Mouse (Mus musculus) spleen, adult 2 months (tissue): ENCODE measurements around the gene Rhoh. TPM values are rescaled to one million over a fixed set of nuclear protein-coding genes. Genes with fewer than 3 reads are reported as not detected.

Experiments used
- DNase-seq, 2 experiments: peaks; one replicate each; pipeline versions ENCODE4 v3.0.0 to v3.0.0-alpha.2; 2012 to 2021; ENCODE audit warnings: low spot score in 2 of 2, low read depth in 1 of 2
- H3K27ac ChIP-seq: fragments of 200-500 bp; 2 replicates; pipeline ENCODE4 v1.5.1; 2012; ENCODE audit warnings: low read length, inconsistent platforms; ENCODE audit not compliant: insufficient read depth
- H3K27me3 ChIP-seq: fragments of 200-500 bp; 2 replicates; pipeline ENCODE4 v1.6.1; 2012; ENCODE audit warnings: mild to moderate bottlenecking, moderate library complexity, low read length, inconsistent platforms; ENCODE audit not compliant: control insufficient read depth, insufficient read depth
- H3K36me3 ChIP-seq: fragments of 200-500 bp; 2 replicates; pipeline ENCODE4 v1.6.1; 2012; ENCODE audit warnings: mild to moderate bottlenecking, low read length, inconsistent platforms; ENCODE audit not compliant: control insufficient read depth, insufficient read depth
- H3K4me1 ChIP-seq: fragments of 200-500 bp; 2 replicates; pipeline ENCODE4 v1.6.1; 2011; ENCODE audit warnings: inconsistent platforms; ENCODE audit not compliant: control insufficient read depth, insufficient read depth, insufficient read length
- H3K4me3 ChIP-seq: fragments of 200-500 bp; 2 replicates; pipeline ENCODE4 v1.5.1; 2011; ENCODE audit warnings: mild to moderate bottlenecking, inconsistent platforms; ENCODE audit not compliant: insufficient read depth, insufficient read length; ENCODE audit errors: extremely low read depth
- CTCF ChIP-seq: fragments of 200-500 bp; IDR thresholded peaks from 2 replicates; pipeline ENCODE4 v1.5.1; 2011; ENCODE audit warnings: mild to moderate bottlenecking, inconsistent platforms; ENCODE audit not compliant: insufficient read depth, insufficient read length, insufficient replicate concordance; ENCODE audit errors: extremely low read depth
- POLR2A ChIP-seq: fragments of 200-500 bp; IDR thresholded peaks from 2 replicates; pipeline ENCODE4 v1.6.1; 2011; ENCODE audit warnings: low read depth, low read length, inconsistent platforms
- WGBS: fragments of 180-500 bp; shearing (Covaris S2); methylation state at CpG from one replicate; pipeline ENCODE4 v1.1.7; 2018; 5-methylcytosine and 5-hydroxymethylcytosine counted together
- polyA plus RNA-seq: library from polyadenylated mRNA; depleted of rRNA; stranded (reverse); fragments of >200 nt; gene quantifications from 2 replicates; pipeline ENCODE4 v1.2.3, GENCODE M21; 2012

Gene Rhoh
- polyA plus RNA-seq, 1 experiment: 28.0 TPM

DNA sequence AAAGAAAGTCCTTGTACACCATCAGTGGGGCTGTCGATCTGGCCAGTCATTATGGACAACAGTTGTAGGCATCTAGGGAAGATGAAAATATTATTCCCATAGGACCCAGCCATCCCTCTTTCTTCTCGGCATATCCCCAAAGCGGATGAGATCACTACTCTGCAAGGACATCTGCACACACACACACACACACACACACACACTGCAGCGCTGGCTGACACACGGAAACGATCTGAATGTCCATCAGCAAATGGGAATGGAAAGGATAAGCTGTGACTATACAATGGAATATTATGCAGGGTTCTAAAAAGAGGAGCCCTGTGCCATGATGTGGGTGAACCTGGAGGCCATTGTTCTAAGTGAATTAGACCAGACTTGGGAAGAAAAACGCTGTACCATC lies 13.4 kb upstream of the Rhoh start:
- 93% methylated on average over 7 of the region's 7 CpGs for WGBS
- DNase-seq: no peak
- TF ChIP-seq POLR2A (no peak), CTCF (no peak)

DNA sequence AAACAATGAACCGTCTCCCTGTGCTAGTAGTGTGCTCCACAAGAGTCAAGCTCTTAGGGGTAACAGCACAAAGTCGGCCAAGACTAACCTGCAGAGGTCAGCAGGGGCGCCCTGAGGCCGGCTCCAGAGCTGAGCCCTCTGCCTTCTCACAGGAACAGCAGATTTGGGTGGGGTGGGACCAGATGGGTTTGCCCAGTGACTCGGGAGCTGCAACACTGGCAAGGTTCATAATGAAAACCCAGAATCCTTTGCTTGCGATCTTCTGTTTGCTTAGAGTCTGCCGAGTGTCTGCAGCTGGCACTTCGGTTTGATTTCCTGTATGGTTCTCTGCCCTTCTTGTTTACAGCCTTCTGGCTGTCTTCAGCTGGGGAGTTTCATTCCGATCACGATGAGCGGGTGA lies 10.2 kb upstream of the Rhoh start:
- H3K27ac ChIP-seq: peak overlapping the region; percentile 90
- peak; percentile 16; the same call in 1 of the 2 replicates for TF ChIP-seq POLR2A
- peak; percentile 10; the same call in 1 of the 2 replicates for TF ChIP-seq CTCF
- no peaks in the 10 kb centered on the region for H3K27me3 ChIP-seq
- peaks cover 2% of the 10 kb centered on the region for H3K4me1 ChIP-seq
- no peaks in the 10 kb centered on the region for H3K36me3 ChIP-seq
- no peak overlapping the region for H3K4me3 ChIP-seq
- DNase-seq: peak in 1 of 2 experiments; percentile 63
- WGBS: 11% methylated on average over 11 of the region's 11 CpGs

More for the DNA sequence above, 13.4 kb upstream of the Rhoh start:
- no peaks in the 10 kb centered on the region for H3K36me3 ChIP-seq
- H3K27ac ChIP-seq: no peak overlapping the region
- H3K4me3 ChIP-seq: no peak overlapping the region
- no peaks in the 10 kb centered on the region; the same call in 1 of the 2 replicates for H3K4me1 ChIP-seq
- H3K27me3 ChIP-seq: no peaks in the 10 kb centered on the region

DNA sequence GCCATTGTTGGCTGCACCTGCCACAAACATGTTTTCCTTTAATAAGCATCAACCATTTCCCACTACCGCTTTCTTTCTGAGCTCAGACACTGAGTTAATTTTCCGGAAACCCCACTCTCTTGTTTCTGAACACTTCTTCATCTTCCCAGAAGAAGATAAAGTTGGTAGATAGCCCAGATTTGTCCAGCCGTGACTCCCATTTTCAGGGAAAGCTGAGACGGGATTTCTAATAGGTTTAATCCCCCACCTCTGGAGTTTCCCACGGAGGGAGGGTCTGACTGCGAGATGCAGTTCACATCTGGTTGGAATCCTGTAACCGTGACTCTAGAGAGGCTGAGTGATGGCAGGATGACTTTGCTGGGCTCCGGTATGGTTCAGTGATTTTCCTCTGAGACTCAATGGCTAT lies 6.2 kb upstream of the Rhoh start:
- peak in 1 of 2 experiments; percentile 32 for DNase-seq
- WGBS: 50% methylated on average over 8 of the region's 8 CpGs
- Histone ChIP-seq H3K27ac (peak overlapping the region; percentile 75), H3K4me3 (no peak overlapping the region), H3K27me3 (no peaks in the 10 kb centered on the region), H3K4me1 (peaks cover 22% of the 10 kb centered on the region), H3K36me3 (no peaks in the 10 kb centered on the region)
- TF ChIP-seq CTCF (no peak), POLR2A (no peak)

DNA sequence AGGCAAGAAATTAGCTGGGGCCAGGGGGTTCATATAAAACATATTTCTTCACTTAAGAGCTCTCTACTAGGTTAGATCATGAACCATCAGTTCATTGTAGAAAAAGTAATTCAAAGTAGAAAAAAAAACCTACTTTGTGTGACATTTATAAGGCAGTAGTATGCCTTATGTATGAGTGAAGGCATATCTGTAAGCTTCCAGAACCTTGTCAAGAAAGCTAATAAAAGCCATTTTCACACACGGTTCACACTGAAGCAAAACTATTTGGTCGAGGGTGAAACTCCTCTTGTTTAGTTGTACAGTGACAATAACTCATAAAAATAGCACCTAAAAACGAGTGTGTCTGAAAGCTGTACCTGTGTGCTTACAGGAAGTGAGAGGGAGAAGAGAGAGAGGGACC lies 5.4 kb upstream of the Rhoh start:
- H3K4me1 ChIP-seq: peaks cover 26% of the 10 kb centered on the region
- no peak overlapping the region for H3K4me3 ChIP-seq
- peak overlapping the region; percentile 75 for H3K27ac ChIP-seq
- WGBS: 33% methylated on average over 3 of the region's 3 CpGs
- no peak for DNase-seq
- no peak for TF ChIP-seq CTCF
- TF ChIP-seq POLR2A: no peak
- no peaks in the 10 kb centered on the region for H3K36me3 ChIP-seq
- no peaks in the 10 kb centered on the region for H3K27me3 ChIP-seq

DNA sequence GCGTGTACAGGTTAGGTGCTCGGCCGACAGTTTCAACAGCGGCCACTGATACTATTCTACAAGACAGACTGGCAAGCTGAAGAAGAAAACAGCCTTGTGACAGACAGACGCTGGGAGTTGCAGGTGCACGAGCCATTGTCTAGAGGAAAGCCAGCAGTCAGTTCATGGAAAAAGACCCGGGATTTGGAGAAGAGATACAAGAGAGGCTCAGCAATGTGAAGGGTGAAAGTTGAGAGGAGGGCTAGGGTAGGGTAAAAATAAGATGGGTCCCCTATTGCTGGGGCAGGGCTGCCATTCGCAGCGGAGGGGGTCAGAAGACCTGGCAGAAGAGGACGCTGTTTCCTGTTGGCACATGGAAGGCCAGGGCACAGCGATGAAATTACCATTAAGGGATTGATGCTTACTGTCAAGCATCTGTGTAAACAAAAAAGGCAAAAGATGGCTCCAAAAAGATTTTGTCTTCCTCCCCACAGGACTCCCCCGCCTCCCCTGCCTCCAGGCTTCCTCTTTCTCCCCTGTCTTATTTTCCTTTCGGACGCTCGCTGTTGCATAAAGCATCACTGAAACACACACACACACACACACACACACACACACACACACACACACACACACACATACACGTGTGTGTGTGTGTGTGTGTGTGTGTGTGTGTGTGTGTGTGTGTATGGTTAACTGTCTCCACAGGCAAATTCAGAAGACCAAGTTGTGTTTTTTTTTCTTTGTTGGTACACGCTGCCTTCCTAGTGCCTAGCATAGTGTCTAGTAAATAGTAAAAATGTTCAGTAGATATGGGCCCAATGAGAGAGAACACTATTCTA lies 4.2 kb upstream of the Rhoh start:
- 62% methylated on average over 17 of the region's 17 CpGs for WGBS
- Histone ChIP-seq H3K4me1 (peaks cover 33% of the 10 kb centered on the region), H3K4me3 (no peak overlapping the region), H3K27me3 (no peaks in the 10 kb centered on the region), H3K27ac (peak overlapping the region; percentile 53), H3K36me3 (no peaks in the 10 kb centered on the region)
- TF ChIP-seq POLR2A (no peak), CTCF (no peak)
- peak in 1 of 2 experiments; percentile 26 for DNase-seq

DNA sequence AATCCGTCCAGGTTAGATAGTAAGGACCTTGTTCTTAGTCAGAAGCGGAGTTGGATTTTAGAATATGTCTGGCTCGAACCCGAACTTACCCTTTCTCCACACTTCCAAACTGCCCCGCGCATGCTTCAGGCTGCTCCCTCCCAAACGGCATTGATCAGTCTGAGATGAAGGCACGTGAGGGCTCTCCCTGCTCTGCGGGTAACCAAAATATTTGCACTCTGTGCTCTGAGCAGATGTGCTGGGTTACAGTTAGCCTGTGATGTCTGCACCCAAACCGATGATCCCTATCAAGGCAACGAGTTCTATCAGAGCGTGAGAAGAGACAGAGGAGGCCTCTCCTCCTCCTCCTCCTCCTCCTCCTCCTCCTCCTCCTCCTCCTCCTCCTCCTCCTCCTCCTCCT lies 3.1 kb upstream of the Rhoh start:
- Histone ChIP-seq H3K36me3 (no peaks in the 10 kb centered on the region), H3K4me3 (no peak overlapping the region; the same call in 1 of the 2 replicates), H3K4me1 (peaks cover 37% of the 10 kb centered on the region), H3K27me3 (no peaks in the 10 kb centered on the region), H3K27ac (peak overlapping the region; percentile 81)
- DNase-seq: peak in 1 of 2 experiments; percentile 32
- no peak for TF ChIP-seq CTCF
- no peak for TF ChIP-seq POLR2A
- 34% methylated on average over 12 of the region's 12 CpGs for WGBS

DNA sequence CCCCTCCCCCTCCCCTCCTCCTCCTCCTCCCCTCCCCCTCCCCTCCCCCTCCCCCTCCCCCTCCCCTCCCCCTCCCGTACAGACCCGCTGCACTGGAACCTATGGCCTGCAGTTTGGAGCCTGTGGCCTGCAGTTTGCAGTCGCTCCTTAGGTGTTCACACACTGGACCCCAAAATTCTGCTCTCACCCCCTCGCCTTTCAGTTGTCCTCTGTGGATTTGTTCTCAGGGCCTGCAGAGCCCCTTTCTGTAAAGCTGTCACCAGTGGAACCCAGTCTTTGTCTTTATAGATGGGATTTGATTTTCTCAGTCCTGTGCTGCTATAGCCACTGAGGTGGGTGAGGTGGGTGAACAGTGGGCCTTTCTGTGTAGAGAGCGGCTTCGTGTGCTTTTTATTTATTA lies 2.7 kb upstream of the Rhoh start:
- WGBS: 74% methylated on average over 4 of the region's 6 CpGs
- TF ChIP-seq CTCF (no peak), POLR2A (no peak)
- Histone ChIP-seq H3K27me3 (no peaks in the 10 kb centered on the region), H3K27ac (peak overlapping the region; percentile 56; the same call in 1 of the 2 replicates), H3K4me3 (no peak overlapping the region), H3K4me1 (peaks cover 37% of the 10 kb centered on the region), H3K36me3 (no peaks in the 10 kb centered on the region)
- no peak for DNase-seq
